Mouse (Mus musculus): ENCODE data around the gene Adam26a. TPM values are rescaled to one million over a fixed set of nuclear protein-coding genes. Genes with fewer than 3 reads are reported as not detected.
"Not testable (repeated sequence)": the region's sequence is repeated elsewhere in the genome, so short reads cannot be mapped to it uniquely, and the experiment has no call there.

The Adam26a gene
- polyA plus RNA-seq (2015; fragmentation: Nextera tagmentation; extraction: Ambion mirVana) = not detected in 2 replicates

GRCm38 (mm10) chr8:43576607-43577006 is at the start of gene Adam26a:
Gene Adam26a, minus strand, starts transcription at chr8:43576707.
- H3K4me3 ChIP-seq (replicated peaks; ENCODE audit: low read depth, low read length); H3K4me2 ChIP-seq (ENCODE audit: low read length); H3K9me3 ChIP-seq (replicated peaks; ENCODE audit: low read length); DNase-seq (ENCODE audit: low spot score); H3K27ac ChIP-seq; H3K36me3 ChIP-seq (ENCODE audit: insufficient read depth, low read length); H3K4me1 ChIP-seq (replicated peaks; ENCODE audit: insufficient read depth, low read length); H3K27me3 ChIP-seq (ENCODE audit: insufficient read depth, low read length); H3K9ac ChIP-seq (ENCODE audit: low read depth, low read length); ATAC-seq (replicated peaks; ENCODE audit: low FRiP score, low read depth): not testable (repeated sequence)
- WGBS = 97% methylated on average over 2 of the region's 2 CpGs

GRCm38 (mm10) chr8:43616046-43616445 is 39.5 kb upstream of the Adam26a start:
- no peaks in the 10 kb centered on the region for H3K9me3 ChIP-seq (replicated peaks; ENCODE audit: low read length)
- H3K27ac ChIP-seq = no peak overlapping the region
- TF ChIP-seq CTCF (IDR thresholded peaks at IDR 0.05; ENCODE audit: low read depth) = no peak
- H3K4me3 ChIP-seq (replicated peaks; ENCODE audit: low read depth, low read length) = no peak overlapping the region
- no peak for ATAC-seq (replicated peaks; ENCODE audit: low FRiP score, low read depth)
- DNase-seq (ENCODE audit: low spot score) = no peak
- 100% methylated on average over 1 of the region's 1 CpGs for WGBS
- no peaks in the 10 kb centered on the region for H3K27me3 ChIP-seq (ENCODE audit: insufficient read depth, low read length)
- no peaks in the 10 kb centered on the region for H3K4me1 ChIP-seq (replicated peaks; ENCODE audit: insufficient read depth, low read length)
- H3K36me3 ChIP-seq (ENCODE audit: insufficient read depth, low read length) = no peaks in the 10 kb centered on the region
- H3K4me2 ChIP-seq (ENCODE audit: low read length) = no peak overlapping the region
- H3K9ac ChIP-seq (ENCODE audit: low read depth, low read length) = no peak overlapping the region

GRCm38 (mm10) chr8:43603657-43604056 is 27.1 kb upstream of the Adam26a start:
- H3K4me3 ChIP-seq (replicated peaks; ENCODE audit: low read depth, low read length); H3K27me3 ChIP-seq (ENCODE audit: insufficient read depth, low read length); H3K4me1 ChIP-seq (replicated peaks; ENCODE audit: insufficient read depth, low read length); H3K9ac ChIP-seq (ENCODE audit: low read depth, low read length); H3K9me3 ChIP-seq (replicated peaks; ENCODE audit: low read length); H3K27ac ChIP-seq; H3K4me2 ChIP-seq (ENCODE audit: low read length); ATAC-seq (replicated peaks; ENCODE audit: low FRiP score, low read depth); H3K36me3 ChIP-seq (ENCODE audit: insufficient read depth, low read length); DNase-seq (ENCODE audit: low spot score): not testable (repeated sequence)
- WGBS = 82% methylated on average over 13 of the region's 13 CpGs

- H3K36me3 ChIP-seq (ENCODE audit: insufficient read depth, low read length); H3K9ac ChIP-seq (ENCODE audit: low read depth, low read length); H3K9me3 ChIP-seq (replicated peaks; ENCODE audit: low read length); H3K4me2 ChIP-seq (ENCODE audit: low read length); ATAC-seq (replicated peaks; ENCODE audit: low FRiP score, low read depth); DNase-seq (ENCODE audit: low spot score); H3K27me3 ChIP-seq (ENCODE audit: insufficient read depth, low read length); H3K27ac ChIP-seq; H3K4me1 ChIP-seq (replicated peaks; ENCODE audit: insufficient read depth, low read length); H3K4me3 ChIP-seq (replicated peaks; ENCODE audit: low read depth, low read length): not testable (repeated sequence)
- 93% methylated on average over 15 of the region's 15 CpGs for WGBS
These were observed 26.7 kb upstream of the Adam26a start for GRCm38 (mm10) chr8:43603166-43603565.

GRCm38 (mm10) chr8:43528006-43528405 is 48.5 kb downstream of the Adam26a start, which contains the start of gene Adam26b:
Gene Adam26b, minus strand, starts transcription at chr8:43528106.
- H3K4me3 ChIP-seq (replicated peaks; ENCODE audit: low read depth, low read length); DNase-seq (ENCODE audit: low spot score); H3K9me3 ChIP-seq (replicated peaks; ENCODE audit: low read length); H3K27me3 ChIP-seq (ENCODE audit: insufficient read depth, low read length); ATAC-seq (replicated peaks; ENCODE audit: low FRiP score, low read depth); H3K4me2 ChIP-seq (ENCODE audit: low read length); H3K9ac ChIP-seq (ENCODE audit: low read depth, low read length); H3K27ac ChIP-seq; H3K4me1 ChIP-seq (replicated peaks; ENCODE audit: insufficient read depth, low read length); H3K36me3 ChIP-seq (ENCODE audit: insufficient read depth, low read length): not testable (repeated sequence)

Other genes starting within 250 kb of the Adam26a start
- gene Adam26b, start 48.6 kb downstream of the Adam26a start, polyA plus RNA-seq (2015; fragmentation: Nextera tagmentation; extraction: Ambion mirVana) = not detected in 2 replicates
- gene Gm5346, start 50.6 kb upstream of the Adam26a start, polyA plus RNA-seq (2015; fragmentation: Nextera tagmentation; extraction: Ambion mirVana) = not detected in 2 replicates
- not detected in 2 replicates for gene Adam34, start 133.3 kb upstream of the Adam26a start, polyA plus RNA-seq (2015; fragmentation: Nextera tagmentation; extraction: Ambion mirVana)